Mouse (Mus musculus) embryonic facial prominence, embryonic 12.5 days (tissue): ENCODE measurements at regions not wholly inside any gene's neighbourhood (a gene's known extent, or its start where the extent isn't known, plus 50 kb on each side); places are given as distances from the start of the nearest gene placed in this dataset.

Source experiments
- ATAC-seq: fragments of 200-750 bp; cut with Nextera tagmentation; 2 replicates; pipeline ENCODE4 v1.8.0; 2017; ENCODE audit not compliant: insufficient number of reproducible peaks, insufficient read depth, low FRiP score, low TSS enrichment
- H3K27ac ChIP-seq: fragments of 300-500 bp; sonication (generic); 2 replicates; pipeline ENCODE4 v1.5.1; 2016; ENCODE audit warnings: mild to moderate bottlenecking
- H3K27me3 ChIP-seq: fragments of 300-500 bp; sonication (generic); 2 replicates; pipeline ENCODE4 v1.6.1; 2016; ENCODE audit warnings: mild to moderate bottlenecking, moderate library complexity
- H3K36me3 ChIP-seq: fragments of 300-500 bp; sonication (generic); 2 replicates; pipeline ENCODE4 v1.6.1; 2016; ENCODE audit warnings: mild to moderate bottlenecking
- H3K4me1 ChIP-seq: fragments of 300-500 bp; sonication (generic); 2 replicates; pipeline ENCODE4 v1.6.1; 2016
- H3K4me2 ChIP-seq: fragments of 300-500 bp; sonication (generic); replicated peaks from 2 replicates; pipeline ENCODE4 v1.6.1; 2016; ENCODE audit warnings: mild to moderate bottlenecking, moderate library complexity
- H3K4me3 ChIP-seq: fragments of 300-500 bp; sonication (generic); 2 replicates; pipeline ENCODE4 v1.5.1; 2016; ENCODE audit warnings: mild to moderate bottlenecking
- H3K9ac ChIP-seq: fragments of 300-500 bp; sonication (generic); 2 replicates; pipeline ENCODE4 v1.6.1; 2016; ENCODE audit warnings: mild to moderate bottlenecking, moderate library complexity
- H3K9me3 ChIP-seq: fragments of 300-500 bp; sonication (generic); 2 replicates; pipeline ENCODE4 v1.6.1; 2016; ENCODE audit warnings: mild to moderate bottlenecking, moderate library complexity
- WGBS: fragments of 180-500 bp; shearing (Covaris S2); methylation state at CpG from one replicate; pipeline ENCODE4 v1.1.7; 2016; 5-methylcytosine and 5-hydroxymethylcytosine counted together

DNA sequence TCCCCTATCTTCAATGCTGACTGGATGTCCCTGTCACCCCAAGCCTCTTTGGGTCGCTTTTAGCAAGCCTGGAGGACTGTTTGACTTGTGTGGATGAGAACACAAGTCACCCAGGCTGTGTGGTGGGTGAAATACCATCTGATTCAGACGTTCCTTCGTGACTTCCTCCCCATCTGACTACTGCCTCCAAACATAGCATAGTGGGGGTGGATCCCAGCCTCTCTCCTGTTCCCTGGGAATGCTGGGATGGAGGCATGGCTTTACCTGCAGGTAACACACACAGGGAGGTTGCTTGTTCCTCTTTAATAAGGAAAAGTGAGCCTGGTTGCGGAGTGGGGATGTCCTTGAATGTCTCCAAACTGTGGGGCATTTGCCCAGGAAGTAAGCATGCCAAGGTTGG lies 369.0 kb upstream of the Gm10131 start:
- Histone ChIP-seq H3K4me1 (no peaks in the 10 kb centered on the region), H3K9ac (no peak overlapping the region), H3K36me3 (no peaks in the 10 kb centered on the region), H3K27ac (no peak overlapping the region), H3K27me3 (no peaks in the 10 kb centered on the region), H3K4me2 (no peak overlapping the region), H3K9me3 (no peaks in the 10 kb centered on the region), H3K4me3 (no peak overlapping the region)
- ATAC-seq: no peak
- WGBS: 80% methylated on average over 4 of the region's 4 CpGs

DNA sequence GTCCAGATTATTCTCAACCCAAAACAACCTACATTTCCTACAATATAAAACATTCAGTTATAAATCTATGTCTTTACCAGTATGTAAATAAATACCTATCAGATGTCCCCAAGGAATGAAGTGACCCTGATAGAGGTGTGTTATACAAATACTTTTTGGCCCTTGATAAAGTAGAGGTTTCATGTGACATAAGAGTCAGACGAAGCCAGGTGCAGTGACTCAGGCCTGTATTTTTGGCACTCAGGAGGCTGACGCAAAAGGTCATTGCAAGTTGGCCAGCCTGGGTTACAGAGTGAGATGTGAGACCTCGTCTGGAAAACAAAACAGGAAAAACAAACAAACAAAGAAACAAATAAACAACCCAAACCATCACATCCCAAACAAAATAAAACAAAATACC lies 367.4 kb upstream of the Gm10131 start:
- 53% methylated on average over 3 of the region's 3 CpGs for WGBS
- no peak overlapping the region for H3K4me3 ChIP-seq
- H3K4me1 ChIP-seq: no peaks in the 10 kb centered on the region

DNA sequence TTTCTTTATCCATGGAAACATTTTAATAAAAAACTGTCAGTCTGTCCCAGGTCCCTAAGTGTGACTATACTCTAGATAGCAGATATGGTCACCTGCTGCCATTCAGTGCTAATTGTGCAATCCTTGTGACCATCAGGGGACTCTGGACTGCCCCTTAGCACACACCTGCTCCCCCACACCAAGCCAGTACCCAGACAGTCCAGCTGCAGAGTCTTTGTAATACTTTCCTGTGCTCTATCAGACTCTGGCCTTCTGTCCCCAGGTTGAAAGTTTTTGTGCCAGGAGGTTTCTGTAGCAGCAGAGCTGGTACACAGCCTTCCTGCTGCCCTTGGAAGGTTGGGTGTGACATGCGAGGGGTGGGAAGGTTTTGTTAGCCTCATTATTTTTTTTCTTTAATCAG lies 366.9 kb upstream of the Gm10131 start:
- Histone ChIP-seq H3K4me1 (no peaks in the 10 kb centered on the region), H3K36me3 (no peaks in the 10 kb centered on the region), H3K4me2 (no peak overlapping the region), H3K9ac (no peak overlapping the region), H3K4me3 (no peak overlapping the region), H3K27me3 (no peaks in the 10 kb centered on the region), H3K9me3 (no peaks in the 10 kb centered on the region), H3K27ac (no peak overlapping the region)
- WGBS: 71% methylated on average over 1 of the region's 1 CpGs
- ATAC-seq: no peak

More for the DNA sequence above, 367.4 kb upstream of the Gm10131 start:
- no peak overlapping the region for H3K4me2 ChIP-seq
- no peak overlapping the region for H3K9ac ChIP-seq
- ATAC-seq: no peak
- H3K9me3 ChIP-seq: no peaks in the 10 kb centered on the region
- no peaks in the 10 kb centered on the region for H3K27me3 ChIP-seq
- H3K27ac ChIP-seq: no peak overlapping the region
- no peaks in the 10 kb centered on the region for H3K36me3 ChIP-seq

DNA sequence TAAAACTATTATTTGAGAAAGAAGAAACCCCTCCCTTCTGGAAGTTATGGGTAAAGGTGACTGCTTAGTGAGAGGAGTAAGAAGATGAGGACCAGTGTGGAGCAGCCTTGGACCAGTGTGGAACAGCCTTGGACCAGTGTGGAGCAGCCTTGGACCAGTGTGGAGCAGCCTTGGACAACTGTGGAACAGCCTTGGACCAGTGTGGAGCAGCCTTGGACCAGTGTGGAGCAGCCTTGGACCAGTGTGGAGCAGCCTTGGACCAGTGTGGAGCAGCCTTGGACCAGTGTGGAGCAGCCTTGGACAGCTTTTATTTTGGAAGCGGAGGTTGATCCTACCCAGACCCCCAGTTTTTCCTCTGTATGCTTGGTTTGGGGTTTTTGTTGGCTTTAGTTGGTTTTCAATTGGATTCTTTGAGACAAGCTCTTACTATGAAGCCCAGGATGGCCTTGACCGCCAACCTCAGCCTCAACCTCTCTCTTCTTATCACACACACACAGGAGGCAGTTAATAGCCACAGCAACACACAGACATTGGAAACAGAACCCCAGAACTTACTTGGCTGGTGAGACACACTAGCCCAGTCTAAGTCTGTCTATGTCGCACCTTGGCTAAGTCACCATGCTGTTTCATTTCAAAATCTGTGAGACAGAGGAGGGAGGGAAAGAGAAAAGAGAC lies 364.7 kb upstream of the Gm10131 start:
- Histone ChIP-seq H3K27me3 (no peaks in the 10 kb centered on the region), H3K4me3 (no peak overlapping the region), H3K36me3 (no peaks in the 10 kb centered on the region), H3K9ac (no peak overlapping the region), H3K27ac (no peak overlapping the region), H3K4me2 (no peak overlapping the region), H3K4me1 (peaks cover 9% of the 10 kb centered on the region), H3K9me3 (no peaks in the 10 kb centered on the region)
- no peak for ATAC-seq
- WGBS: 89% methylated on average over 3 of the region's 3 CpGs

DNA sequence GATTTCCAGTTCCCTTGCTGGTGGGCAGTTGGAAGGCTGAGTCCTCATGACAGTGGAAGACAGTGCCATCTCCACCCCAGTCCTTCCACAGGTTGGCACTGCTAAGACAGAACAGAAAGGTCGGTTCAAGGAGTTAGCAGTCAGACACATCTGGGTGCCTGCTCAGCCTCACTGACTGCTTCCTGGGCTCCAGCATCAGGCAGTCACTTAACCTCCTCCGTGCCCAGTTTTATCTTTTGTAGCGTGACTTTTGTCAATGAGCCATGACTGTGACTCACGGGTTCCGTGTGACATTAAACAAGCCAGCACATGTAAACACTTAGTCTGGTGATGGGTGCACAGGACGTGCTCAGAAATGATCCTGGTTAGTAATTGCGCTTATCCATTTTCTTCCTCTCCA lies 363.1 kb upstream of the Gm10131 start:
- ATAC-seq: no peak
- 65% methylated on average over 7 of the region's 7 CpGs for WGBS

DNA sequence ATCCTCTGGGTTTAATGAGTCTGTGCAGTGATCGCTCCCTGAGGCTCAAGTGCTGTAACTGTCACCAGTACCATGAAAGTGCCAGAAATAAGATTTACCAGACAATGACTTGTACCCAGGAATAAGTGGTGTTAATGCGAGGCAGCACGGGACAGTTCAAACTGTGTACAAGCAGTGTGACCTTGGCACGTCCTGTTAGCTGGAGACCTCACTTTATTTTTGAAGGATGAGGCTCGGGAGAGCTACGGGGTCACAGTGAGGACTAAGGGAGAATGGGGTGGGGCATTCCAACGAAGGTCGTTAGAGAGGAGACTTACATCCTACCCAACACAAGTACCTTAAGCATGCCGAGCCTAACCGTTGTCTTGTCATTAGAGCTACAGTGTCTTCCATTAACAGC lies 362.2 kb upstream of the Gm10131 start:
- WGBS: 76% methylated on average over 10 of the region's 10 CpGs

More for the DNA sequence above, 363.1 kb upstream of the Gm10131 start:
- H3K4me1 ChIP-seq: peaks cover 9% of the 10 kb centered on the region
- no peak overlapping the region for H3K27ac ChIP-seq
- H3K4me3 ChIP-seq: no peak overlapping the region
- no peak overlapping the region for H3K4me2 ChIP-seq
- no peaks in the 10 kb centered on the region for H3K9me3 ChIP-seq
- no peaks in the 10 kb centered on the region for H3K36me3 ChIP-seq
- H3K27me3 ChIP-seq: no peaks in the 10 kb centered on the region
- no peak overlapping the region for H3K9ac ChIP-seq

DNA sequence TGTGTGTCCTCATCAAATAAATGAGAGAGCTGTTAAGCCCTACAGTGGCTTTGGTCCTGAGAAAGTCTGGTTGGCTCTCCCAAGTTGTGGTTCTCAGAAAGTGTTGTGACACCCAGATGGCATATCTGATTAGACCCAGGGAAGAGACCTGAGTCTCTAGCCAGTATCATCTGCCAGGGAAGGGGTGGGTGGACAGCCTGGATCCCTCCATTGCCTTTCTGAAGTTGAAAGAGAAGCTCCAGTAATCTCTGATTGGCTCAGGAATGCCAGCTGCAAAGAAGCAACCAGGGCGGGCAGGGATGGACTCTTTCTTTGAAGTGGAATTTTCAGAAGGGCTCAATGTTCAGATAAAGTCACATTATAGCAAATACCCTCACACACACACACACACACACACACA lies 361.8 kb upstream of the Gm10131 start:
- 47% methylated on average over 1 of the region's 1 CpGs for WGBS
- Histone ChIP-seq H3K9me3 (no peaks in the 10 kb centered on the region), H3K4me2 (no peak overlapping the region)

More for the DNA sequence above, 362.2 kb upstream of the Gm10131 start:
- Histone ChIP-seq H3K4me3 (no peak overlapping the region), H3K27ac (no peak overlapping the region), H3K36me3 (no peaks in the 10 kb centered on the region), H3K9me3 (no peaks in the 10 kb centered on the region), H3K27me3 (no peaks in the 10 kb centered on the region), H3K4me1 (peaks cover 9% of the 10 kb centered on the region), H3K4me2 (no peak overlapping the region), H3K9ac (no peak overlapping the region)
- no peak for ATAC-seq

DNA sequence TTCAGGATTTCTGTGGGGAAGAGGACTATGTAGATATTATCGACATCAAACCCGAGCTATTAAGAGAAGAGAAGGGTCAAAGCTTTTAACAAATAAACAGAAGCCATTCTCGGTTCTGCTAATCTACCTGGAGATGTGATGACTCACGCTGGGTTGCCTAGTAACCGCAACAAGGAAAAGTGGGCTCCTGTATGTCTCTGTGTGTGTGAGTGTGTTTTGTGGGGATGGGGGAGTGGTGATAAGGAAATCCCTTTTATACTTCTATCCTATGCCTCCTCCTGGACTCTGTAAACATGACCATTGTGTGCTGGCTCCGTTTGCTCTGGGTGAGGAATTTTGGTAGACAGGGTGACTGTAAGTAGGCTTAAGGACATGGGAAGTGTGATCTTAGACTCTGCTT lies 361.3 kb upstream of the Gm10131 start:
- H3K9ac ChIP-seq: no peak overlapping the region
- H3K36me3 ChIP-seq: no peaks in the 10 kb centered on the region
- peaks cover 9% of the 10 kb centered on the region for H3K4me1 ChIP-seq
- H3K27ac ChIP-seq: no peak overlapping the region
- no peak overlapping the region for H3K4me3 ChIP-seq
- no peak overlapping the region for H3K4me2 ChIP-seq
- H3K27me3 ChIP-seq: no peaks in the 10 kb centered on the region
- H3K9me3 ChIP-seq: no peaks in the 10 kb centered on the region
- WGBS: 24% methylated on average over 6 of the region's 6 CpGs
- no peak for ATAC-seq

More for the DNA sequence above, 361.8 kb upstream of the Gm10131 start:
- H3K27me3 ChIP-seq: no peaks in the 10 kb centered on the region
- H3K4me1 ChIP-seq: peaks cover 9% of the 10 kb centered on the region
- ATAC-seq: no peak
- no peak overlapping the region for H3K9ac ChIP-seq
- no peak overlapping the region for H3K27ac ChIP-seq
- no peaks in the 10 kb centered on the region for H3K36me3 ChIP-seq
- no peak overlapping the region for H3K4me3 ChIP-seq

DNA sequence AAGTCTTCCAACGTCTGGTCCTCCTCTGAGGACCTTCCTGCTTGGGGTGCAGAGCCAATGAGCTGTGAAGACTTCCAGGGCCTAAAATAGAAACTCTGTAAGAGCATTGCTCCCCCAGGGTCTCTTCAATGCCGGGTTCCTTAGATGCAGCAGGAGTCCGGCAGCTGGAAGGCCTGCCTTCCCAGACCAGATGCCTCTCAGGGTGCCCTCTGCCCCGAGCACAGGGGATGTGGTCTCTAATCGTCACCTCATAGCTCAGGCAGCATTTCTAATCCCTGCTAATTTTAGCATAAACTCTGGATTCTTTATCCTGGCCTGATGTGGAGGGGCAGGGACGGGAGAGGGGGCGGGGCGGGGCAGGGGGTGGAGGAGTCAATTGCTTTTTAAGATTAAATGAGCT lies 360.9 kb upstream of the Gm10131 start:
- H3K4me2 ChIP-seq: no peak overlapping the region
- H3K27me3 ChIP-seq: no peaks in the 10 kb centered on the region
- 24% methylated on average over 8 of the region's 8 CpGs for WGBS
- peaks cover 9% of the 10 kb centered on the region for H3K4me1 ChIP-seq
- H3K4me3 ChIP-seq: no peak overlapping the region
- no peaks in the 10 kb centered on the region for H3K9me3 ChIP-seq
- ATAC-seq: no peak
- no peak overlapping the region for H3K9ac ChIP-seq
- no peaks in the 10 kb centered on the region for H3K36me3 ChIP-seq
- no peak overlapping the region for H3K27ac ChIP-seq

DNA sequence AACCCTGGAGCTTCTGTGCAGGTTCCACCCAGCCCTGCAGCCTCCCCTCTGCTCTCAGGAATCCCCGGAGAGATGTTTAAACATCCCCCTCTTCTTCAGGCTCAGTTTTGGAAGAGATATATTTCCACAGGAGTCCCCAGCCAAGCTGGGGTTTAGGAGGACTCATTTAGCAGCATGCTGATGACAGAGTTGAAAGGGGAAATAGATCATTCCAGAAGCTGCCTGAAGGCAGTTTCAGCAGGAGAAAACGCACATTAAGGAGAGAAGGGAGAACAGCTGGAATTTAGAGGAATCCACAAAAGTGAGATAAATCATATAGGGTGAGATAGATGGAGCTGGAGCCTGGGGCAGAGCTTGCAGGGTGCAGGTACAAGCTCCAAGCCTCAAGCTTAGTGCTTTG lies 357.6 kb upstream of the Gm10131 start:
- Histone ChIP-seq H3K4me1 (peaks cover 9% of the 10 kb centered on the region), H3K4me3 (no peak overlapping the region), H3K27me3 (no peaks in the 10 kb centered on the region), H3K27ac (no peak overlapping the region), H3K9ac (no peak overlapping the region), H3K36me3 (no peaks in the 10 kb centered on the region), H3K4me2 (no peak overlapping the region), H3K9me3 (no peaks in the 10 kb centered on the region)
- WGBS: 48% methylated on average over 2 of the region's 2 CpGs
- no peak for ATAC-seq

DNA sequence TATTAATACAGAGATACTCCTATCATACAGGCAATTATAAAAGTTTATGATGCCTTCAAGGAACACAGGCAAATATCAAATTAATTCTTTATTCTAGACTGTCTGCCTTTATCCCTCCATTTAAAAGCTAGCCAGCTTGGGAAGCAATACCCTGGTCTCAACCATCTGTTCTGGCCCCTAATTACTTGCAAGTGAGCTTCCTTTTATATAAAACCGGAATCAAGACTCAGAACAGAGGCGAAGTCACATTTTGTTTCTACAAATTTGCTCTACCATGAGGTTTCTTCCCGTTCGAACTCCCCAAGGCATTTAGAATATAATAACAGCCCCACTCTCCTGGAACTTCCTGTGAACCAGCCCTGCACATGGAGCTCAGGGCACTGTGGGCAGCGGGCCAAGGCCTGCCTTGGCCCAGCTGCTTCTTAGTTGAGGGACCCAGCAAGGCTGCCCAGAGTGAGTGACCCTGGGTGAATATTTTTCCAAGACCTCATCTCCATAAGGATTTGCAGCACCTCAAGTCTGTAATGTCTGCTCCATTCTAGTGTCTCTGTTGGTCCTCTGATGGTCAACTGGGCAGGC lies 355.3 kb upstream of the Gm10131 start:
- 74% methylated on average over 5 of the region's 5 CpGs for WGBS
- Histone ChIP-seq H3K27me3 (no peaks in the 10 kb centered on the region), H3K9me3 (no peaks in the 10 kb centered on the region), H3K4me2 (no peak overlapping the region), H3K4me3 (no peak overlapping the region), H3K4me1 (no peaks in the 10 kb centered on the region), H3K27ac (no peak overlapping the region), H3K9ac (no peak overlapping the region), H3K36me3 (no peaks in the 10 kb centered on the region)
- no peak for ATAC-seq

DNA sequence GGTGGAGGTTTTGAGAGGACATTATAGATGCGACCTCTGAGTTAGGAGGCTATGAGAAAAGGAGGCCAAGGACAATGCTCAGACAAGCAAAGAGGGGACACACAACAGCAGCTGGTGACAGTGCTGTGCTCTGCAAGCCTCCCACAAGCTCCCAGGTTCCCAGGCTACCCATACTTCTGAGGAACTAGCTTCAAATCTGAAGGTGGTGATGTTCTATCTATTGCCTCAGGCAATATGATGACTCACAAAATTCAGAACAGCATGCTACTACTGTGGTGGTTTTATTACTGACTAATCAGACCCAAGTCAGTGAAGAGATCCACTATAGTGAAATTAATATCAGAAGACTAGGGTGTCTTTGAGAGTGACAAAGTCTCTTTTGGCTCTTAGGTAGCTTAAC lies 353.9 kb upstream of the Gm10131 start:
- H3K4me2 ChIP-seq: no peak overlapping the region
- H3K27ac ChIP-seq: no peak overlapping the region
- no peak overlapping the region for H3K9ac ChIP-seq
- ATAC-seq: no peak
- H3K4me3 ChIP-seq: no peak overlapping the region
- 100% methylated on average over 1 of the region's 1 CpGs for WGBS
- H3K36me3 ChIP-seq: no peaks in the 10 kb centered on the region
- 0 out of 2 replicates have a peak, but pooled peaks cover 4% of the 10 kb centered on the region for H3K9me3 ChIP-seq
- no peaks in the 10 kb centered on the region for H3K27me3 ChIP-seq
- no peaks in the 10 kb centered on the region for H3K4me1 ChIP-seq
